Mouse (Mus musculus) heart, adult 9 months (tissue): ENCODE results near the gene Cenpa.
A peak's percentile ranks its signal among the peaks of the same experiment; 100 is the strongest.

Source experiments
- DNase-seq, 2 experiments: peaks; one replicate each; pipeline ENCODE4 v3.0.0; 2022; ENCODE audit warnings: low spot score in 2 of 2

The Cenpa gene

DNA sequence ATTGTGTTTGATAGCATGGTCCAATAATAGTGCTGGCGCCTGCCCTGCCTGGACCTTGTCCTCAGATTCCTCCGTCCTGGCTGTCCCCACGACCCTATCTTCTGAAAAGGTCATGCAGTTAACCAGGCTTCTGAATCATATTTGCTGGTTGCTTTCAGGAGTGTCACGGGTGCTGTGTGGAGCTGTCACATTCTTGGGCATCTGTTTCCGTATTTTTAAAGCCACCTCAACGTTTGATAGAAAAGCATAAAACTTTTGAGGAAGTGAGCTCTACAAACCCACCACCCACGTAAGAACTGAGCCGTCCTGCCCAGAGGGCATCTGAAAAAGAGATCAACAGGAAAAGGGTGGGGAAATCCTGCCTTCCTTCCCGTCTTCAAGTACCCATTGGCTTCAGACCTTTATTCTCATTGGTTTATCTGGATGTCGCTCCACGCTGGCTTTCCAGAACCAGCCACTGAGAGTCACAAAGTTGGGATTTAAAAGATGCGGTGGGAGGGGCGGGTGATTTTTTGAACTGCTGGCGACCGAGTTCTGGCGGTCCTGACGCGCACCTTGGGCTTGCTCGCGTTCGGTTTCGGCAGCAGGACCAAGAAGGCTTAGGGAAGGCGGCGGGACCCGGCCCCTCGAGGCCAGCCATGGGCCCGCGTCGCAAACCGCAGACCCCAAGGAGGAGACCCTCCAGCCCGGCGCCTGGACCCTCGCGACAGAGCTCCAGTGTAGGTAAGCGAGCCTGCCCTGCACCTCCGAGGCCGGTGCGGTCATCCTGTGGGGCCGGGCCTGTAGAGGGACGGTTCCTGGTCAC is at the start of gene Cenpa:
Gene Cenpa (plus strand): TSS at position 387 of the 805 bp plus-strand sequence.
- DNase-seq, result peak; percentile 97 to 98

DNA sequence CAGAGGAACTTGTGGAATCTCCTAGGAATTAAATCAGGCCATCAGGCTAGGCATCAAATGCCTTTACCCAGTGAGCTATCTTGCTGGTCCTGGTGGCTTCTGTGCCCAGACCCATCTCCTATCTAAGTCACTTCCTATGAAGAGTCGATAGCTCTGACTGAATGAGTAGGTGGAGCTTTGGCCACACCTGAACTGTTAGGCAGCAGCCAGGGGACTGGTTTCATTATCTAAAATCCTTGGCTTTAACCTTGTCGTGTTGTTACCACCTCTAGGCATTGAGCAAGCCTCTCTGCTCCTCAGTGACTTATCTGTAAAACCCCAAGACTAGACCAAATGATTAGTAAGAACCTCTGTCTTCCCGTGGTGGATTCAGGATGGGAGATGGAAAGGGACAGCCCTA is 49.2 kb upstream of the Cenpa start:
- DNase-seq, result no peak

DNA sequence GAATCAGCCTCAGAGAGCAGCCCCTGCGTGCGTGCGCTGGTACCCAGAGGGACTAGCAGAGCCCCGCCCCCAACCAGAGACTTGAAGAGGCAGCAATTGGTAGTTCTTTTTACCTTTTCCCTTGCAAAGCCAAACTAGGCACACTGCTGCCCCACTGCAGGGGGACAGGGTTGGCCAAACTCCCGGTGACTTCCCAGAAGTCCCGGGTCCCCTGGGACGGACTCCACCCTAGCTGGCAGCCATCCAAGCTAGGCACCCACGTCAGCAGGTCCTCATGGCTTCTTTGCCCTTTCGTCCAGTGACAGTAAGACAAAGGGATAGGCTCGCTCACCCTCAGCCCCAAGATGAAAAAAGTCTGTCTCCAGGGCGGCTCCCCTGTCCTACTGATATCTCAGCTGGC is 48.7 kb upstream of the Cenpa start:
- peak; percentile 58 to 78 for DNase-seq

DNA sequence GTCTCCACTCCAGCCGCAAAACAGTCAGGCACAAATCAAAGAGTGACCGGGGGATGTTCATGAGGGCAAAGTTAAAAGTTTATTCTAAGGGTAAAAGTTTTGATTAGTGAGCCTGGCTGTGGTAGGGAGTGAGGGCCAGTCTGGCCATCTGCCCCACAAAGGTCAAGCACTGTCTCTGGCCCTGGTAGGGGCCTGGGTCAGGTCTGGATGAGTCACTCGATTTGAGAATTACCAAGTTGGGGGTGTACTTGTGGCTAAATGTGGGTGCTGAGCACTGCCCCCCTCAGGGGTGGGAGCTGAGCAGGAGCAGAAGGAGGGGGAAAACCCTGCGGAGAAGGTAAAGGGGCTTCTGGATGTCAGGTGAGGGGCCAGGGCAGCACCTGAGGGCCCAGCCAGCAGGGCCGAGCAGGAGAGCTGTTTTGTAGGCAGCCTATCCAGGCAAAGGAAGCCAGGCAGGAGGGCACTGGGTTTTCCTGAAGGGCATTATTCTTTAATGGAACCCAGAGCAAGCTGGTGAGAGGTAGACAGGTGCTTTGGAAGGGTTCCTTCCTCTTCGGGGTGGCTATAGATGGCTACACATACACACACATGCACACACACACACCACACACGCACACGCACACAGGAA is 48.1 kb upstream of the Cenpa start:
- DNase-seq, result no peak

DNA sequence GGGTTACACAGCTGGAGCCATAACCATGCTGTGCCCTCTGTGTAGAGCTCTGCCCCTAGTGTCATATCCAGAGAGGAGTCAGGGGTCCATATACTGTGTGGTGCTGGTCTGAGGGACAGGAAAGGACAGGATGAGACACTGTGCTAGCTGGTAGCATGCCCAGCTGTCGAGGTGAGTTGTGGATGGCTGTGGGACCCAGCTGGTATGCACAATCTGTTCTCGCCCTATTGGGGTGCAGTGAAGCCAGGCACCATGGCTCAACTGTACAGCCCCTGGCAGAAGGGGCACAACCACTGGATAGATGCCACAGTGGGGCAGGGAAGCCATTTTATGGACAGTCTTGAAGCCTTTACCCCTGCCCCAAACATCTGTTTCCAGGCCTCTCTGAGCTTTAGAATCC is 47.4 kb upstream of the Cenpa start:
- DNase-seq, result no peak

DNA sequence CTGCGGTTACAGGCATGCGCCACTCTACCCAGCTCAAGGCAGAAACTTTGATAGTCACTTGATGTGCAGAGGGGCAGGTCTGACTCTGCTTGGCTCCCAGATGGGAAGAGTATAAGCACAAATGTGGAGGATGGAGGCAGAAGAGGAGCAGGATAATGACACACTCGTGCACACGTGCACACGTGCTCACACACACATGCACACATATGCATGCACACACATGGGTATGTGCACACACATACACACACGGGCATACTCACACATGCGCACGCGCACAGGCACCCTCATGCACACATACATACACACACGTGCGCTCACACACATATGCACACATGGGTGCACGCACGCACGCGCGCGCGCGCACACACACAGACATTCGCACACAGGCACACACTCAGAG is 46.0 kb upstream of the Cenpa start:
- DNase-seq, result no peak

DNA sequence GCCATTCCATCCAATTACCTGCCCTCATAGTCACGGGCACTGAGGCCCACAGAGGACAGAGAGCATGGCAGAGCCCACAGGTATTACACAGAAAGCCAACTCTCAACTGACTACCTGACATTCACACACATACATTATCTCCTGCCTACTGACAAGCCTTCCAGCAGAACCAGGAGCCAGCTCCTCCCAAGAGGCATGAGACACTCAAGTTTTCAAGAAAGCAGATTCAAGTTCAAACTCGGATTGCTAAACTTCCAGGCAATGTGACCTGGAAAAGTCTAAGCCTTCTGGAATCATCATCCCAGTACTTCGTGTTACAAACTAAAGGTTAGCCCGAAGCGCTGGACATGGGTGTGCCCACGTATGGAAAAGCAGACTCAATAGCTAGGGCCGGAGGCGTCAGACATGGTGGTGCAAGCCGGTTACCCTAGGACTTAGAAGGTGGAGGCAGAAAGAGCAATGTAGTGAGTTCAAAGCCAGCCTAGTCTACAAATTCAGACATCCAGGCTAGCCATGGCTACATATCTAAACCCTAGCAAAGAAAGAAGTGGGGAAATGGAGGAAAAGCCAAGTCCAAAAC is 45.3 kb upstream of the Cenpa start:
- DNase-seq, result no peak

DNA sequence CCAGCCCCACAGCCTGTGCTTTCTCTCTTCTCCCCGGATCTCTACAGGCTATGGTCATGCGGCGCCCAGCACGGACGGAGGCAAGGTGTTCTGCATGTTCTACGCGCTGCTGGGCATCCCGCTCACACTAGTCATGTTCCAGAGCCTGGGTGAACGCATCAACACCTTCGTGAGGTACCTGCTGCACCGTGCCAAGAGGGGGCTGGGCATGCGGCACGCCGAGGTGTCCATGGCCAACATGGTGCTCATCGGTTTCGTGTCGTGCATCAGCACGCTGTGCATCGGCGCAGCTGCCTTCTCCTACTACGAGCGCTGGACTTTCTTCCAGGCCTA is 44.8 kb upstream of the Cenpa start:
- no peak for DNase-seq

DNA sequence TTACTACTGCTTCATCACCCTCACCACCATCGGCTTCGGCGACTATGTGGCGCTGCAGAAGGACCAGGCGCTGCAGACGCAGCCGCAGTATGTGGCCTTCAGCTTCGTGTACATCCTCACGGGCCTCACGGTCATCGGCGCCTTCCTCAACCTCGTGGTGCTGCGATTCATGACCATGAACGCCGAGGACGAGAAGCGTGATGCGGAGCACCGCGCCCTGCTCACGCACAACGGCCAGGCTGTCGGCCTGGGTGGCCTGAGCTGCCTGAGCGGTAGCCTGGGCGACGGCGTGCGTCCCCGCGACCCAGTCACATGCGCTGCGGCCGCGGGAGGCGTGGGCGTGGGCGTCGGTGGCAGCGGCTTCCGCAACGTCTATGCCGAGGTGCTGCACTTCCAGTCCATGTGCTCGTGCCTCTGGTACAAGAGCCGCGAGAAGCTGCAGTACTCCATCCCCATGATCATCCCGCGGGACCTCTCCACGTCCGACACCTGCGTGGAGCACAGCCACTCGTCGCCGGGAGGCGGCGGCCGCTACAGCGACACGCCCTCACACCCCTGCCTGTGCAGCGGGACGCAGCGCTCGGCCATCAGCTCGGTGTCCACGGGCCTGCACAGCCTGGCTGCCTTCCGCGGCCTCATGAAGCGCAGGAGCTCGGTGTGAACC is 44.3 kb upstream of the Cenpa start:
- DNase-seq, result no peak

DNA sequence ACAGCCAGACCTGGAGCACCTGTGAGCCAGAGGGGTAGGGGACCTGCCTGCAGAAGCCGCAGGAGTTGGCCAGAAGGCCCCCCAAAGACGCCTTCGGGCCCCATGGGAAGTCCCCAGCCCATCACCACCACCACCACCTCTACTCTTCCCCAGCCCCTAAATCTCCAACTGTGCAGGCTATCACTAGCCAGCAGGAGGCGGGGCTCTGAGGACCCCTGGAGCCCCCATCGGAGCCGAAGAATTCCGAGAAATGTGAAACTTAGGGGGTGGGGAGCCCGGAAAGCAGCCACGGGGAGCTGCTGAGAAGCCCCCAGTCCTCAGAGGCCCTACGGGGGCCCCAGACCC is 43.8 kb upstream of the Cenpa start:
- DNase-seq, result no peak

DNA sequence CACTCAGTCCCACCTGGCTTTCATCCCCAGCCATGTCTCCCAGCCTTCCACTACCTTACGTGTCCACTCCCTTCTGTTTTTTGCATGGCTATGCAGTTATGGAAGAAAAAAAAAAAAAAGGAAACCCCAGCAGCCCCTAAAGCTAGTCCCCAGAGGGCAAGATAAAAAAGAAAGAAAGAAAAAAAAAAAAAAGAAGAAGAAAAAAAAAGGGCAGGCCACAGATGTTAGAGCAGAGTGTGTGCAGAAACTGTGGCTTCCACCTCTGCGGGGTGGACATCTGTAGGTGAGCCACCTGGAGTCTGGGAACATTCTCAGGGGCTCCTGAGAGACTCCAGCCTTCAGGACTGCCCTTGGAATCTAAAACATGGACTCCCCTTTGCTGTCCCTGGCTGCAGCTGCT is 43.2 kb upstream of the Cenpa start:
- no peak for DNase-seq

DNA sequence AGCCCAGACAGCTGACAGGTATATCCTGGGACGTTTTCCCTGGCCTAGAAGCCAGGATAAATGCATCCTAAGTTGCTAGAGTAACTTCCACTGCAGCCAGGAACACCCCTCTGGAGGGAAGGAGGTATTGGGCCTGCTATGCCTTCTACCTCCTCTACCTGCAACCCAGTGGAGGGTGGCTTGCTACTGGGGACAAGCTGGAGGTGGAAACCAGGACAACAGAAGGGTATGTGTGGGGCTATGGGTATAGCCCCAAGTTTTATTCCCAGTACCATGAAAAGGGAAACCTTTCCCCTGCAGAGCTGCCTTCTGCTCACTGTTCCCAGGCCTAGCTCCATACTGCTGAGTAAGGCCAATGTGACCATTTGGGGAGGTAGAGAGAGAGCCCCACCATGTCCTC is 42.3 kb upstream of the Cenpa start:
- DNase-seq, result no peak

DNA sequence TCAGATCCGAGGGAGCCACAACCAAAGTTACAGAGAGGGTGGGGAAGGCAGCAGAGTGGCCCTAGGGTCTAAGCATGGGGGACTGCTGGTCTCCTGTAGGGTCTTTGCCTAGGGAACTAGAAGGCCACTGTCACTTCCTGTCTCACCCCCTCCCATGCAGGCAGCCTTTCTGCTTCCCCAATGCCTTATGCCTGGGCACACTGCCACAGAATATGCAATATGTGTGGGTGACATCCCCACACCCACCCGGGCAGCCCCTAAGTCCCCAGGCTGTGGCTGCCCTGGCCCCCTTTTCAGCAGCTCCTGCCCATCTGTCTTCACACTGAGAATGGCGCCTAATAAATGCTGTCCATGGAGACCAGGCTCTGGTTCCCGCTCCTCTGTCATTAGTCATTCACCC is 41.7 kb upstream of the Cenpa start:
- DNase-seq, result no peak

DNA sequence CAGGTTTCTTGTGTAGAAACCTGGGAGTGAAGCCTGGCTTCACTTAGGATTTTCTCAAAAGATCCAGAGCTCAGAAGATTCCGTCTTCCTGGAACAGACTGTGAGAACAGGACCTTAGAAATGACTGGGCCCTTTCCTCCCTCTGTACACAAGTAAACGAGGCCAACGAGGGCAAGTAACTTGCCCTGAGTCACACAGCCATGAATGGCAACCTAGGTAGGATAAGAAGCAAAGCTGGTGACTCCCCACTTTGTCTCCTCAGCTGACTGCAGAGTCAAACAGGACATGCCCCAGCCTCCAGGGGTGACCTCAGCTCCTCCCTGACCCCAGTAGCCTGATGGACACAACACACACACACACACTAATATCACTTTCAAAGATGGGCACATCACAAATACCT is 41.2 kb upstream of the Cenpa start:
- no peak for DNase-seq

DNA sequence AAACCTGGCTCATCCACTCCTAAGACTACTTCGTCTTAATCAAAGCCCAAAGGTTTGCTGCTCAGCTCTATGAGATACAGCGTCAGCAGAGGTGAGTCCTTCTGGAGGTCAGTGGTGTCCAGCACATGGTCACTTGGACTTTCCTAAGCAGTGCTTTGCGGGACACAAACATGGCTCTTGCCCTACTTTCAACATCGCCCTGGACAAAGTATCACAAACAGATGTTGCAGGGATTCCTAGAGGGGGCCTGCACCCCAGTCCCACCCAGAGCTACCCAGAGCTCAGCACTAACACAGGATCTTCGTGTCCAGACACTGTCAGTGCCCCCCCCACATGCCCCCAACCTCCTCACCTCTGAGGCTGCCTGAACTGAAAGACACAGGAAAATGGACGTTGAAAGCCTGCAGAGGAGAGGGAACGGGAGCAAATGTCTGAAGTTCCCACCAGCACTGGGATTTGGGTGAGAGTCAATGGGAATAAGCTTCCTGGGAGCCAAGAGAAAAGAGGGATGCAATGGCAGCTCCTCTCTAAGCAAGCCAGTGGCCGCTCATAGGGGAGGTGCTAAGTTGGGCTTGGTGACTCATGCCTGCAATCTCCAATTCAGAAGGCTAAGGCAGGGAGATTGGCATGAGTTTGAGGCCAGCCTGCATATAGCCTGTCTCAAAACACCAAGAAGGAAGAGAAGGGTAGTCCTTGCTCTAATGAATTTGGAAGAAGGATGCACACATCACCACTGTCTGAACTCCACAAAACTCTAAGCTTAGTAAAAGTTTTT is 40.1 kb upstream of the Cenpa start:
- no peak for DNase-seq

DNA sequence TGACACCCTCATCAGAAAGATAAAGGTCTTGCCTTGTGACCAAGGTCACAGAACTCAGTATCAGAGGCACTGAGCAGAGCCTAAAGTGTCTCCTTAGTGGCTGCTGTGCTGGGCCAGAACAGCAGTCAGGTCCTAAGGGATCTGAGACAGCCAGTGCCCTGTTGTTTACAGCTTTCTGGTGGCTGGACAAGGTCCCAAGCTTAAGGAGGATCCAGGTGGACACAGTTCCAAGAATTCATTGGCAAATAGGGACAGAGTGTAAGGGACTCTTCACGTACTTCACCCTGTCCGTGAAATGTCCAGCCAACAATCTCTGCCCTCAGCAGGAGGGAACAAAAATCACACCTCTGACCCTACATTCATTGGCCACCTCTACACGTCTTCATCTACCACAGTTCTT is 38.1 kb upstream of the Cenpa start:
- no peak for DNase-seq

DNA sequence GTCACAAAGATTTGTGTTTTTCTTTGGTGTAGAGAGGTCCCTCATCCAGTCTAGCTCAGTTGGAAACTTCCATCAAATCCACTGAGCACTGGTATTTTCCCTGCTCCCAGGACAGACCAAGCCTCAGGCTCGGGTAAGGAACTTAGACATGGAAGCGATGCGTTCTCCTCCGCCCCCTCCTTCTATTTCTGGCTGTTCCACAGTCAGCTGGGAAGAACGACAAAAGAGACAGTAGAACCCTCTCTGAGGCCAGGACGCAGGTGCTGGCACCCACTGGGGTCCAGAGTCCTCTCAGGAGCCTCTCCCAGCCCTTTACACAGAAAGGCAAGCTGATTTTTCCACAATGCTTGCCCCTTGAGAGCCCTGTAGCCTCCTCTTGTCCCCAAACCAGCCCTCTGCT is 36.2 kb upstream of the Cenpa start:
- no peak for DNase-seq

DNA sequence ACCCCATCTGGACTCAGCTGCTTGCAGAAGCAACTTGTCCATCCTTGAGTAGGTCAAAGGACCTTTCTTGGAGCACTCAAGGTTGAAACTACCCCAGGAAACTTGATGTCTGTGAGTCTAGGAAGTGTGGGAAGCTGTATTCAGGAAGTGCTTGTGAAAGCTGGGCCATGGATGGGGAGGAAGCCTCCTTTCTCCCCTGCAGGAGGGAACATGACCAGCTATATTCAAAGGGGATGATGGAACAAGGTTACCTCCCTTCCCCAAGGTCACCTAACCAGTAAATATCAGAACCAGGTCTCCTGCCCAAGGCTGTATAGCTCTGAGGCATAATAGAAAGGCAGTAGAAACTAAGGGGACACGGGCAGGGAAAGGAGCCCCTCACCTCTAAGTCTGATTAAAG is 34.4 kb upstream of the Cenpa start:
- no peak for DNase-seq

DNA sequence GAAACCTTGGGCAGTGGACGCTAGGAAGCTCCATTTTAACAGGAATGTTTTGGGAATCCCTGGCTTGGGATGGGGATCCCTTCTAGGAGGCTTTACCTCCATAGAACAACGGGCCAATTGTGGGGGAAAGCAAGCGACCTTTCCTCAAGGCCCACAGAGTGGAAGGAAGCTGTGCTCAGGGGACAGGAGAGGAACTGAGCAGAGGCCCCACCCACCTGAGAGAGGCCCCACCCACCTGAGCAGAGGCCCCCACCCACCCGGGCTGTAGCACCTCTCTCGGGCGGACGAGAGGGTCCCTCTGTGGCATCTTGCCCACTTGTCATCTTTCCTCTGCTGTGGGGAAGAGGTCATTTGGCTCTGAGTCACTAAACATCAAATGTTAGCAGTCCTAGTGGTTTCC is 29.6 kb upstream of the Cenpa start:
- no peak for DNase-seq

DNA sequence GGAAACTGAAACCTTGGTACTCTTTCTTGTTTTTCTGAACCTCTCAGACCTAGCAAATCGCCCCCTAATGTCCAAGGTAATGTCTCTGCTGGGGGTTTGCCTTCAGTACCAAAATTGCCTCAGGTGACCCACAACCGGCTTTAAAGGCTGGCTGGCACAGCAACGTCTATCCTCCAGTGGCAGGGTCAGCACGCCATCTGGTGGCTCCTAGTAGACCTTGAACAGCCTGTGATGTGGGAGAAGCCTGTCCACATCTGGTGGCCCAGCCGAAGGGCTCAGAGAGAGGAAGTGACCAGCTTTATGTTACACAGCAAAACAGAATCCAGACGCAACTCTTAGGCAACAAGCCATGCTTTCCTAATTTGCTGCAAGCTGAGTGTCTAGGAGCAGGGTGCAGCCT is 28.5 kb upstream of the Cenpa start:
- peak; percentile 67 to 81 for DNase-seq

DNA sequence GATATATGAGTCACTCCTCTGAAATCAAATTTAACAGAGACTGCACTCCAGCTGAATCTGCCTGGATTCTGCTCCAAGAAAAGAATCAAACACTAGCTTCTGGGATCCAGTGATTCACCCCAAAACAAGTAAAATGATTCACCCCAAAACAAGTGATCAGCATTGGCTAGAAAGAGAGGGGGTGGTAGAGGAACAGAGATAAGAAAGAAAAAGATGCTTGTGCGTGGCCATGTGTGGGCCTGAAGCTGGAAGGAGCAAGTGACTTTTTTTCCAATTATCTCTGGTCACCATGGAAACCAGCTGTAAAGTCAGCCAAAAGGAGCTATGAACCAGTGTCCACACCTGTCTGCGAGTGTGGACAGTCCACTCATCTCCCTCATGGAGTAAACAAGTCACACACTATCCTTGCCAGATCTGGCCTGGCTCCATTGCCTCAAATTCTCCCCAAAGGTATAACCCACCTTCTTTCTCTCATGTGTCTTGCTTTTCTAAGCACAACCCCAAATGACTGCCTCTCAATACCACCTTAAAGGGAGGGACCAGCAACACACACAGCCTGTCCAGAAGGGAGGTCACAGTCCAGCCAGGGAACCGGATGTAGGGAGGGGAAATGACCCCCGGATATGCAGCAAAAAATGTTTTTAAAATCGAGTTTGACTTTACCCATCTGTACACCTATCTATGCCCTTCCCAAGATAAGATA is 22.9 kb upstream of the Cenpa start:
- DNase-seq, result peak in 1 of 2 experiments; percentile 40

DNA sequence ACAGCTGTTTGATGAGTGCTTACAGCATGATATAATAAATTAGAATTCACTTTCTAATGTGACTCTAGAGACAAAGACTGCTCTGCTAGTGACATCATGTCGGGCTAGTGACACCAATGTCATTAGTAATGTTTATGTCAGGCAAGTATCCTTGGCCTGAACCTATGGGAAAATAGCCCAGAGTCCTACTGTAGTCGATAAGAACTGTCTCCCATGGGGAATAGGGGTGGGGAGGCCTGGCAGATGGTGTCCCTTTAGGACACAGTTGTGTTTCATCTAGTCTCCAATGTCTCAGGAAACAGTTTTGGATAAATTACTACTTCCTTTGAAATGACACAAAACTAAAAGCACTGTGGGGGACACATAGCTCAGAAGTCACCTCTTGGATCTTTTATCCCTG is 20.5 kb upstream of the Cenpa start:
- peak in 1 of 2 experiments; percentile 50 for DNase-seq
